Mouse (Mus musculus) cortical plate, adult 2 months (tissue): ENCODE data around the gene Timmdc1.

Source experiments
- CTCF ChIP-seq: fragments of 200-500 bp; IDR thresholded peaks from 2 replicates; pipeline ENCODE4 v1.5.1; 2011; ENCODE audit warnings: mild to moderate bottlenecking, control low read depth, low read length; ENCODE audit not compliant: insufficient read depth; ENCODE audit errors: extremely low read depth
- POLR2A ChIP-seq: fragments of 200-500 bp; IDR thresholded peaks from 2 replicates; pipeline ENCODE4 v1.6.1; 2011; ENCODE audit warnings: mild to moderate bottlenecking, low read length, control low read depth; ENCODE audit not compliant: insufficient read depth; ENCODE audit errors: extremely low read depth

- TF ChIP-seq CTCF: no peak
- no peak for TF ChIP-seq POLR2A
Observed at GRCm38 (mm10) chr16:38483582-38484309, 38.7 kb downstream of the Timmdc1 start.
